Mouse (Mus musculus): ENCODE data around the gene Trp53. TPM values are rescaled to one million over a fixed set of nuclear protein-coding genes. Genes with fewer than 3 reads are reported as not detected.

Trp53 gene
- total and polyA plus RNA-seq, 3 experiments: 24.9 to 372 (median 107) TPM

DNA sequence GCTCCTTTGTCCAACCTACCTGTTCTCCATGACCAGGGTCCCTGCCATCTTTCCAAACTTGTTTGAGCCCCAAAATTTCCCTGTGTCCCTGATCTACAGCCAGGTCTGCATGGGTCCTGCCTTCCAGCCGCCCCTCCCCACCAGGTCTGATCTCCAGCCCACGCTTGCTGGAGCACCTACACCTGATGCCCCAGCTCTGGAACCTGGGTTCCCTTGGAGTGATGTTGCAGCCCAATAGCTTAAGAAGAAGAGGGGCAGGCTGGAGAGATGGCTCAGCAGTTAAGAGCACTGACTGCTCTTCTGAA is 26.3 kb downstream of the Trp53 start:
- Histone ChIP-seq H3K9me3 (replicated peaks; ENCODE audit: low read length) (no peaks in the 10 kb centered on the region), H3K27me3 (replicated peaks) (peaks cover 85% of the 10 kb centered on the region), H3K4me3 (replicated peaks in 1 of 3; ENCODE audit: low read depth in 2 of 3, low read length in 2 of 3, poor library complexity in 1 of 3) (peak overlapping the region; percentile 31 to 50 (median 39)), H3K4me2 (ENCODE audit: insufficient read depth, low read depth, poor library complexity, severe bottlenecking) (peak overlapping the region; percentile 93), H3K4me1 (ENCODE audit: control insufficient read depth in 1 of 2, insufficient read depth in 2 of 2) (peaks cover 9% of the 10 kb centered on the region in 2 experiments), H3K79me2 (replicated peaks; ENCODE audit: control insufficient read depth, extremely low read depth, insufficient read depth, poor library complexity, severe bottlenecking) (no peaks in the 10 kb centered on the region), H3K36me3 (replicated peaks in 1 of 2; ENCODE audit: control insufficient read depth in 1 of 2, insufficient read depth in 1 of 2, low read length in 1 of 2) (no peaks in the 10 kb centered on the region), H3K27ac (ENCODE audit: insufficient read depth, low read depth) (no peak overlapping the region), H3K9ac (ENCODE audit: insufficient read depth, low read depth) (peak overlapping the region; percentile 49)
- TF ChIP-seq UBTF (IDR thresholded peaks at IDR 0.05; ENCODE audit: low read depth, low read length) (no peak), GABPA (IDR thresholded peaks at IDR 0.05; ENCODE audit: insufficient replicate concordance, low read depth, low read length) (no peak), RCOR1 (conservative IDR thresholded peaks at IDR 0.05; ENCODE audit: low read depth, low read length) (no peak), KAT2A (IDR thresholded peaks at IDR 0.05; ENCODE audit: insufficient replicate concordance, low read length) (no peak), BHLHE40 (IDR thresholded peaks at IDR 0.05; ENCODE audit: low read depth, low read length) (no peak), ELF1 (IDR thresholded peaks at IDR 0.05; ENCODE audit: low read depth, low read length) (no peak), MAZ (IDR thresholded peaks at IDR 0.05; ENCODE audit: low read depth, low read length) (no peak), JUN (IDR thresholded peaks at IDR 0.05; ENCODE audit: insufficient read depth, low read depth, low read length) (no peak)
- dilution Hi-C loops (cut with MboI; ENCODE audit: extremely low pct_ligation_motif_present, extremely low pct_unique_long_range_greater_than_20kb, low sequenced_read_pairs): no loop called here
- in situ Hi-C loops (cut with MboI; ENCODE audit: low pct_ligation_motif_present, low pct_unique_long_range_greater_than_20kb, low sequenced_read_pairs): no loop called here
- DNase-seq (ENCODE audit: extremely low read depth): no peak

DNA sequence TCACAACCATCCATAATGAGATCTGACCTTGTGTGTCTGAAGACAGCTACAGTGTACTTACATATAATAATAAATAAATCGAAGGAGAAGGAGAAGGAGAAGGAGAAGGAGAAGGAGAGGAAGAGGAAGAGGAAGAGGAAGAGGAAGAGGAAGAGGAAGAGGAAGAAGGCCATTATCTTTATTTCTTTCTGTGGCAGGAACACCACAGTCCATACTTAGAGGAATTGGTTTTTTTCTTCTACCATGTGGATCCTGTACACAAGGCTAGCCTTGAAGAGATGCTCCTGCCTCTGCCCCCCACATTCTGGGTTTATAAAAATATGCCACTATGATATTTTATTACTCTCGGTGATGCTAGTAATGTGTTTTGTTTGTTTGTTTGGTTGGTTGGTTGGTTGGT is 26.7 kb downstream of the Trp53 start:
- H3K9ac ChIP-seq (ENCODE audit: insufficient read depth, low read depth): no peak overlapping the region
- H3K4me3 ChIP-seq (replicated peaks in 1 of 3; ENCODE audit: low read depth in 2 of 3, low read length in 2 of 3, poor library complexity in 1 of 3): no peak overlapping the region
- no peak overlapping the region for H3K4me2 ChIP-seq (ENCODE audit: insufficient read depth, low read depth, poor library complexity, severe bottlenecking)
- H3K36me3 ChIP-seq (replicated peaks in 1 of 2; ENCODE audit: control insufficient read depth in 1 of 2, insufficient read depth in 1 of 2, low read length in 1 of 2): no peaks in the 10 kb centered on the region
- DNase-seq (ENCODE audit: extremely low read depth): no peak
- peaks cover 9% of the 10 kb centered on the region in 2 experiments for H3K4me1 ChIP-seq (ENCODE audit: control insufficient read depth in 1 of 2, insufficient read depth in 2 of 2)
- in situ Hi-C loops (cut with MboI; ENCODE audit: low pct_ligation_motif_present, low pct_unique_long_range_greater_than_20kb, low sequenced_read_pairs): no loop called here
- H3K27me3 ChIP-seq (replicated peaks): peaks cover 85% of the 10 kb centered on the region
- dilution Hi-C loops (cut with MboI; ENCODE audit: extremely low pct_ligation_motif_present, extremely low pct_unique_long_range_greater_than_20kb, low sequenced_read_pairs): no loop called here
- H3K9me3 ChIP-seq (replicated peaks; ENCODE audit: low read length): no peaks in the 10 kb centered on the region
- H3K79me2 ChIP-seq (replicated peaks; ENCODE audit: control insufficient read depth, extremely low read depth, insufficient read depth, poor library complexity, severe bottlenecking): no peaks in the 10 kb centered on the region
- TF ChIP-seq RCOR1 (conservative IDR thresholded peaks at IDR 0.05; ENCODE audit: low read depth, low read length): no peak
- H3K27ac ChIP-seq (ENCODE audit: insufficient read depth, low read depth): no peak overlapping the region

DNA sequence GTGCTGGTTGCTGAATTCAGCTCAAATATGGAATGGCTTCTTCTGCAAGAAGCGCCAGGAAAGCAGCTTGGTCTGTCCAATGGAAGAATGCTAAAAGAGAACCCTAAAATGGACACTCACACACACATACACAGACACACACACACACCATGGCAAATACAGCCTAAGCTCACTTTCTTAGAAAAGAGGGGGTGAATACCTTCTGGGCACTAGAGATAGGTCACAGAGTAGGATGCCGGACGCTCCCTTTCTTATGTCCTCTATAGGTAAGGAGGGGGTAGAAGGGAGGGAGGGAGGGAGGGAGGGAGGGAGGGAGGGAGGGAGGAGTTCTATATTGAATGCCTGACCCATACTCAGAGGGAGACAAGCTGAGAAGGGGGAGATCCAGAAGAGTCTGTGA is 28.4 kb downstream of the Trp53 start:
- no peak overlapping the region for H3K4me2 ChIP-seq (ENCODE audit: insufficient read depth, low read depth, poor library complexity, severe bottlenecking)
- H3K27ac ChIP-seq (ENCODE audit: insufficient read depth, low read depth): no peak overlapping the region
- TF ChIP-seq E2F4 (IDR thresholded peaks at IDR 0.05; ENCODE audit: insufficient replicate concordance, low read depth, low read length) (no peak), TBP (conservative IDR thresholded peaks at IDR 0.05; ENCODE audit: low read depth, low read length) (no peak), CTCF (conservative IDR thresholded peaks at IDR 0.05 in 1 of 2, IDR thresholded peaks at IDR 0.05 in 1 of 2; ENCODE audit: low read depth in 2 of 2, low read length in 2 of 2) (no peak), MYC (IDR thresholded peaks at IDR 0.05; ENCODE audit: low read depth, low read length) (no peak)
- in situ Hi-C loops (cut with MboI; ENCODE audit: low pct_ligation_motif_present, low pct_unique_long_range_greater_than_20kb, low sequenced_read_pairs): no loop called here
- H3K36me3 ChIP-seq (replicated peaks in 1 of 2; ENCODE audit: control insufficient read depth in 1 of 2, insufficient read depth in 1 of 2, low read length in 1 of 2): no peaks in the 10 kb centered on the region
- dilution Hi-C loops (cut with MboI; ENCODE audit: extremely low pct_ligation_motif_present, extremely low pct_unique_long_range_greater_than_20kb, low sequenced_read_pairs): no loop called here
- peaks cover 84% of the 10 kb centered on the region for H3K27me3 ChIP-seq (replicated peaks)
- H3K9me3 ChIP-seq (replicated peaks; ENCODE audit: low read length): no peaks in the 10 kb centered on the region
- no peak overlapping the region for H3K4me3 ChIP-seq (replicated peaks in 1 of 3; ENCODE audit: low read depth in 2 of 3, low read length in 2 of 3, poor library complexity in 1 of 3)
- DNase-seq (ENCODE audit: extremely low read depth): no peak
- no peaks in the 10 kb centered on the region for H3K79me2 ChIP-seq (replicated peaks; ENCODE audit: control insufficient read depth, extremely low read depth, insufficient read depth, poor library complexity, severe bottlenecking)
- no peak overlapping the region for H3K9ac ChIP-seq (ENCODE audit: insufficient read depth, low read depth)
- peaks cover 9 to 12% of the 10 kb centered on the region in 2 experiments for H3K4me1 ChIP-seq (ENCODE audit: control insufficient read depth in 1 of 2, insufficient read depth in 2 of 2)
